Mouse (Mus musculus) gastrocnemius, postnatal 14 days (tissue): Measurements from ENCODE around the gene Rps6ka1. TPM values are rescaled to one million over a fixed set of nuclear protein-coding genes. Genes with fewer than 3 reads are reported as not detected.
"Not testable (repeated sequence)": the region's sequence is repeated elsewhere in the genome, so short reads cannot be mapped to it uniquely, and the experiment has no call there.

Experiments used
- DNase-seq: peaks from one replicate; pipeline ENCODE4 v3.0.0; 2021; ENCODE audit warnings: mixed read lengths
- intact Hi-C: fragments of 180-260 bp; cut with DNase I; formaldehyde crosslinking; loops from one replicate; pipeline ENCODE4 v1.15.1; 2025; ENCODE audit warnings: low total_unique reads
- long read RNA-seq, 2 experiments: library from polyadenylated mRNA; stranded (forward); transcript quantifications; one replicate each; pipeline ENCODE4 v2.0.0; 2021
- total RNA-seq, 2 experiments: library from RNA; stranded (reverse); gene quantifications; 2 replicates each; pipeline ENCODE4 v1.2.3; 2021

The Rps6ka1 gene
- 1 to 10 TPM; 5.0 to 5.4 TPM for total RNA-seq
- long read RNA-seq, experiment 1, transcript Rps6ka1-202 (22 exons, 3,135 nt), result major isoform, 6 of 11 reads
- long read RNA-seq, experiment 1, partial matches to known transcripts, result 1 of 11 reads
- long read RNA-seq, experiment 1, other reads (novel, unspliced or antisense), result 1 of 11 reads
- long read RNA-seq, experiment 2, transcript Rps6ka1-202 (22 exons, 3,135 nt), result major isoform, 13 of 17 reads
- long read RNA-seq, experiment 2, partial matches to known transcripts, result 0 of 17 reads
- long read RNA-seq, experiment 2, other reads (novel, unspliced or antisense), result 2 of 17 reads

DNA sequence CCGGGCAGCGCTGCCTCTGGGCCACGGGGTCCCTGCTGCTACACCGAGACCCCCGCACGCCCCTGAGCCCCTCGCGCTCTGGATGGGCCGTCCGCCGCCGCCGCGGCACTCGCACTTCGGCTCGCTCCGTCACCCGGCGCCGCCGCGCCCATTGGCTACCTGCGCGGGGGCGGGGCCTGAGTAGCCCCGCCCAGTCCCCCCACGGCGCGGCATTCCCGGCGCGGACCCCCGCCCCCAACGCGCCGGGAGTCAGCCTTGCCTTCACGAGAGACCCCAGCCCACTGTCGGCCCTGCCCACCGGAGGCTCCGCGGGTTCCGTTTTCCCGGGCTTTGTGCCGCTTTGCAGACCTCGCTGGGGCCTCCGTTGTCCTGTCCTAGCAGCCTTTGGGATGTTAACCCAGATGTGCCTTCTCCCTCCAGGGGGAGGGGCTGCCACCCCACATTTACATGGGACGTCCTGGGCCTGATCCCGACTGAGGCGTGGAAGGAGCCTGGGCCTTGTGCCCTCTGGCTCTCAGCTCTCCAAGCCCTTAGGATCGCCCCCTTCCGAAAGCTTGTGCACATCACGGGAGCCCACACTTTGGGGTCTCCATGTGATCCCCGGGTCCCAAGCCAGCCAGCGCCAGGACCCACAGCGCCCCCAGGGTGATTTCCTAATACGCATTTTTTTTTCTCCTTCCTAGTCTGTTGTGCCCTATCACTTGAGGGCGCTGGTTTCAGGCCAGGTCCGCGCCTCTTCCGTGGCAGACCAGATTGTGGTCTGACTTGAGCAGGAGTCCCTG is at the start of gene Rps6ka1:
TSS of gene Rps6ka1 (minus strand) at position 126 of the 782 bp plus-strand sequence.
- peak; percentile 38 for DNase-seq
- intact Hi-C loops, result no loop called here

DNA sequence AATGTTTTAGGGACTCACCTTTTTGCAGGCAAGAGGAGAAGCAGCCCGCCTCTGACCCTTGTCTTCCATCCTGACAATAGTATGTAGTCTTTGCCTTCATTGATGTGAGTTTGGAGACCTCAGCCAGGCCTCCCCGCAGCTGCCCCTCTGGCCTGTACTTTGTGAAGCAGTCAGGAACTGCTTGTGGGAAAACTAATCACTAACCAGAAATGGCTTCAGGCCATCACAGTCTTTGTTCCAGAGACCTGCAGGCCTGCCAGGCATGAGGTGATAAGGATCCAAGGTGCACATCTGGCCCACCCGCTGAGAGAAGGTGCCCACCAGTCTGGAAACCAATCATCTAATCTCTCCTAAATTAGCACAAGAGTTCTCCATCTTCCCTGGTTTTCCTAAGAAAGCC is 44.2 kb upstream of the Rps6ka1 start:
- DNase-seq, result no peak
- intact Hi-C loops, result no loop called here

DNA sequence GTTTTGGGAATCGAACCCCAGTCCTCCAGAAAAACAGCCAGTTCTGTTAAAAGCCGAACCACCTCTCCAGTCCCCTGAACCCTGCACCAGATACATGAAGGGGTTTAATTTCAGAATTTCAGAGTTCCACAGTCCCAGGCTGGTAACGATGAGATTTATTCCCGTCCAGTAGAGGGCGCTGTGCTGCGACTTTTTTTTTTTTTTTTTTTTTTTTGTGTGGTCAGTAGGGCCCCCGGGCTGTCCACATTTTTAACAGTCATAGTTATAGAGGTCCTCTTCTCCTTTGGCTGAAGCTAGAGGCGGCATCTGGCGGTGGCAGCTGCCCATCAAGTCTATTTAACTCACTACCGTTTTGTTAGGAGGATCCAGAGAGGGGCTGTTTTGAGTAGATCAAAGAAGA is 43.8 kb upstream of the Rps6ka1 start:
- DNase-seq, result no peak
- intact Hi-C loops, result no loop called here

DNA sequence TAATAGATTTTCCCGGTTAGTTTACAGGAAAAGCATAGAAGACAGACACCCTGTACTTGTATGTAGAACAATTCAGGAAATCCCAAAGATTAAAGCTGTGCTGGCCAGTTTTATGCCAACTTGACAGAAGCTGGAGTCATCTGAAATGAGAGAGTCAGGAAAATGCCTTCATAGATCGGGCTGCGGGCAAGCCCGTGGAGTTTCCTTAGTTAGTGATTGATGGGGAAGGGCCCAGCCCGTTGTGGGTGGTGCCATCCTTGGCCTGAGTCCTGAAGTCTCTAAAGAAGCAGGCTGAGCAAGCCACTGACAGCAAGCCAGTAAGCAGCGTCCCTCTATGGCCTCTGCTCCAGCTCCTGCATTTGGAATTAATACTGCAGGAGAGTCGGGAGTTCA is 41.7 kb upstream of the Rps6ka1 start:
- intact Hi-C loops, result no loop called here
- no peak for DNase-seq

DNA sequence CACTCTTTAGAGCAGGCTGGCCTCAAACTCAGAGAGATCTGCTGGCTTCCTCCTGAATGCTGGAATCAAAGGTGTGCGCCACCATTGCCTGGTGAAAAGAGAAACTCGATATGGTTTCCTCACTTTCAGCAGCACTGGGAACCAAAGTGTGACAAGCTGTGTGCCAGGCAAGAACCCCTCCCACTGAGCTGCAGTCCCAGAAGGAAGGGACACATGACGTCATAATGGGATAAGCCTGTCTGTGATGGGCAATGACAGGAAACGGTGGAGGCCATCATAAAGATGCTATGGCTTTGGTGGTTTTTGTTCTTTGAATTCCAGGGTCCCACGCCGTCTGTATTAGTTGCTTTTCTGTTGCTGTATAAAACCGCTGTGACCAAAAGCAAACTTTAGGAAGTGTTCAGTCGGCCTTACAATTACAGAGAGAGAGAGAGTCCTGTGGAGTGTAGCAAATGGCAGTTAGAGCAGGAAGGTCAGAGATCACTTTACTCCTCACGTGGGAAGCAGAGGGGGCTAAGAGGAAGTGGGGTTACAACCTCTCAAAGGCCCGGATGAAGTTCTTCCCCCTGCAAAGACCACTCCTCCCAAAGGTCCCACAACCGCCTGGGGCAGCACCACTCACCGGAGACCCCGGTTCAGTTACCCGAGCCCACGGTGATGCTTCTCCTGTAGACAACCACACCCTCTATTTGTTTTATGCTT is 41.1 kb upstream of the Rps6ka1 start:
- DNase-seq, result no peak
- intact Hi-C loops, result no loop called here

DNA sequence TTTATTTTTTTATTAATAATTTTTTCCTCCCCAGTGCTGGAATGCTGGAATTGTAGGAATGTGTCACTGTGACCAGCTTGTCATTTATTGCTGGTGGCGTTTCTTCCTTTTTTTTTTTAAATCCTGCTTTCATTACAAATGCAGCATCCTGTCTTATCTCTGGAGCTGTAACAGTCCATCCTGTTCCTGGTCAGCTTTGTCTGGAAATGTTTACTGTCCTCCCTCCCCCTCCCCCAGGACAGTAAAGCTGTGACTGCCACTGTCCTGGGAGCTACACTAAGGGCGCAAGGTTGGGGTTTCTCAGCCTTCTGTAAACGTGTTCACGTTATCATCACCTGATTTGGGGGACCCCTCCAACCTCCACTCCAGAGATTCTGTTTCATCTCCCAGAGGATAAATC is 37.6 kb upstream of the Rps6ka1 start:
- DNase-seq, result no peak
- intact Hi-C loops, result no loop called here

DNA sequence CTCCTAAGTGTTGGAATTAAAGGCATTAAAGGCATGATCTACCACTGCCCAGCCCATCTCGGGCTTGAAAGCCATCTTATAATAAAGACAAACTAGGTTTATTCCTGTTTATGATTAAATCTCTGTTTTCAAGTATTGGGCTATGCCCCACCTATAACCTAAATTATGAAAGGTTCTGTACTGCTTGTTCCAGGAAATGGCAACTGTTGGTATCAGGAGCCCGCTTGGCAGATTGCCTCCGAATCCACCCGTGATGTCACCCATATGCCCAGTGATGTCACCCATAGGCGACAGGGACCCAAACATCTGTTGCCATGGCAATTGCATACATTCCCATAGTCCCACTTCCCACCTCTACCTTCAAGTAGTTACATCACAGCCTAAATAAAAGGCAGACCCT is 36.1 kb upstream of the Rps6ka1 start:
- intact Hi-C loops, result no loop called here
- no peak for DNase-seq

DNA sequence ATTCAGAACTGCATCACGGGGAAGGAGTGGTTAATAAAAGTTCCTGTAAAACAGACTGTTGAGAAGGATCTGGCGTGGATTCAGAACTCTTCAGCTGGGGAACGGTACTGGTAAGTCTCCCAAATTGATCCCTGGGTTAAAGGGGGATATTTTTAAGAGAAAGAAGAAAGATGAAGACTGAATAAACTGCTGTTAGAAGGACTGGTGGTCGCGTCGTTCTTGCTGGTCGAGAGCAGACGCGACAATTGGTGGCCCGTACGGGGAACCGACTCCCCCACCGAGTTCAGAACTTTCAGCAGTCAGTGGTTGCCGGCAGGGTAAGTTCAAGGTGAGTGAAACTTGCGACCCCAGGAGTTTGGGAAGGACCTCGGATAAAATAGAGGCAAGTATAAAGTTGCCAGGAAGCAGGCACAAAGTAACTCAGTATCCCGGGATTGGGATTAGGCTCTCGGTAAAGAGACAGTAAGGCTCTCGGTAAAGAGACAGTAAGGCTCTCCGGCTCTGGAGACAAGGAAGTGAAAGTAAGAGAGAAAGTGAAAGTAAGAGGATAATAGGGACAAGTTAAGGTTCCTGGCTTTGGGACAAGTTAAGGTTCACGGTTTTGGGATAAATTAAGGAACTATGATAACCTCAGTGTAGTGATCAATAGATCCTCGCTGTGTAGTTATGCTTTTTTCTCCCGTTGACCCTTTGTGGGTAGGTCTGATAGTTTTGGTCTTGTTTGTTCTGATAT is 30.7 kb upstream of the Rps6ka1 start:
- intact Hi-C loops, DNase-seq: not testable (repeated sequence)

DNA sequence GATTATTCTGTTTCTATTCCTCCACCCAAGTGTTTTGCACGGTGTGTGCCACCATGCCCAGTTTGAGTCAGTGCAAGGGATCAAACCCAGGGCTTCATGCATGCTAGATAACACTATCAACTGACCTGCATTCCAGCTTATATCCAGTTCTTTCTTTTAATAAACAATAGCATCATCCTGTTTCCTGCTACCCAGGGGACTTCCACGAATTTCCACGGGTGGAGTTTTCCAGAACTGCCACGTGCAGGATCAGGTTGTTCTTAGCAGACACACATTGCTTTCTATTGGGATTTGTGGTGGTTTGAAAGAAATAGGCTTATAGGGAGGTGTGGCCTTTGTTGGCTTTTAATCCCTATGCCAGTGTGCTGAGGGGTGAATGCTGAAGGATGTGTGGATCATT is 24.4 kb upstream of the Rps6ka1 start:
- intact Hi-C loops, result no loop called here
- DNase-seq, result no peak

DNA sequence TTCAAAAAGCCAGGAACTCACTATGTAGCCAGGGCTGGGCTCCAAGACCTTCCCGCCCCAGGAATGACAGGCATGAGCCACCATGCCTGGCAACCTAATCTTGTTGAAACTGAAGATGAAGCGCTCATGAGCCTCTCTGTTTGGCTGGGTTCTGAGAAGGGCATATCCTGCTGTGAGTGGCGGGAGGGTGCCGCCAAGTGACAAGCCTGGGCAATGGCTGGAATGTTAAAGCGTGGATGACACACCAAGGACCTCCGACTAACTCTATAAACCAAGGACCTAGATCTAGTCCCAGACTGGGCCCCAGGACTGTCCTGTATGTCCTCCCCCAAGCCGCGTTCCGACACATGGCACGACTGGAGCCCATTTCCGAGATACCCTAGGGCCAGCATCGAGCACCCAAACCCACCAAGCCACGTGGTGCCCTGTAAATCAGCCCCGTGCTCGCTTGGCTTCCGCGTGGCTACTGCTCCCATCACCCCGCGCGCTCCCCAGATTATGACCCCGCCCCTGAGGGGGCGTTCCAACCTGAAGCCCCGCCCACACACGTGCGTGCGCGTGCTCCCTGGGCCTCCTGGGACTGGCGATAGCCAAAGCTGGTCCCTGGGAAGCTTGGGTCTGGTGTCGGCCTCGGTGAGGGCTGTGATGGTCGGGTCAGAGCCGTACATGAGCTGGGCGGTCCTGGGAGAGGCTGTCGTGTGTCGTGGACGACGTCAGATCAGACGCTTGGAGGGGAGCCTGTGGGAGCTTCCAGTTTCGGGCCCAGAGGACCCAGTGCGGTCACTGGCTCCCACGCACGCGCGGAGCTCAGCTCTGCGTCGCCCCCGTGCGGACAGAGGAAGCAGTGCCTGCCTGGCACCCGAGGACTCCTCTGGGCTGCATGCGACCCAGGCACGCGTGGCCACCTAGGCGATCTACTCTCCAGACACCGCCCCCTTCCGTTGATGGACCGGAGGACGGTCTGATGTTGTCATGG is 22.9 kb upstream of the Rps6ka1 start:
- intact Hi-C loops, result no loop called here

DNA sequence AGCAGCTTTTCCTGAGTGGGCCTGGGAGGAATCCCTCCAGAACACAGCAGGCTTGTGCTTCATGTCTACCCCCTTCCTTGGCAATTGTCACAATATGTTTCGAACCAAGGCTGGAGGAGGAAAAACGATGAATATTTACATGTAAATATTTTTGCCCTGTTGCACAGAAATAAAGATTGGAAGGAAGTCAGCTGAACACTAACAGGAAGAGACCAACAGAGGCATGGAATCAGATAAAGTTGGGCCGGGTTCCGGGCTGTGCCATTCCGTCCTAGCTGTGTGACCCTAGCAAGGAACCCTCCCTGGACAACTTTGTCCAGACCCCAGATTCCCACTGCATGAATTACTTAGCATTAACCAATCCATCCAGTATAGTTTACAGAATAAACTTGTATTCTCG is 20.5 kb upstream of the Rps6ka1 start:
- intact Hi-C loops, result no loop called here
- no peak for DNase-seq

More for the DNA sequence above, 22.9 kb upstream of the Rps6ka1 start:
- DNase-seq, result peak; percentile 93

DNA sequence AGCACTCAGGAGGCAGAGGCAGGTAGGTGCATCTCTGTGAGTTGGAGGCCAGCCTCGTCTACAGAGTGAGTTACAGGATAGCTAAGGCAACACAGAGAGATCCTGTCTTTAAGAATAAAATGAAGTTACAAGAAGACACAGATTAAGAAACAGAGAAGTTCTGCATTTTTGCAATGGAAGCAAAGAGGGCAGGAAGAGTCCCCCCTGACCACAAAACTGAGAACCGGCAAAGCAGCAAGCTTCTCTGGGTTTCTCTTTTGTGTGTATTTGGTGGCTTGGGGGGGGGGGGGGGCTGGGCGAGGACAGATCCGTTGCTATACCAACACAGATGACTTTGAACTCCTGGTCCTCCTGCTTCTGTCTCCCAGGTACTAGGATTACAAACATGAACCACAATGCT is 19.5 kb upstream of the Rps6ka1 start:
- DNase-seq, result no peak
- intact Hi-C loops, result no loop called here

DNA sequence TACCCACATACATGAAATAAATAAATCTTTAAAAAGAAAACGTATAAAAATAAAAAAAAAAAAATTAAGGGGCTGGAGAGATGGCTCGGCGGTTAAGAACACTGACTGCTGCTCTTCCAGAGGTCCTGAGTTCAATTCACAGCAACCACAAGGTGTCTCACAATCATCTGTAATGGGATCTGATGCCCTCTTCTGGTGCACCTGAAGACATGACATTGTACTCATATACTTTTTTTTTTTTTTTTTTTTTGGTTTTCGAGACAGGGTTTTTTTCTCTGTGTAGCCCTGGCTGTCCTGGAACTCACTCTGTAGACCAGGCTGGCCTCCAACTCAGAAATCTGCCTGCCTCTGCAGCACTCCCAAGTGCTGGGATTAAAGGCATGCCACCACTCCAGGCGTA is 18.7 kb upstream of the Rps6ka1 start:
- DNase-seq, intact Hi-C loops: not testable (repeated sequence)

DNA sequence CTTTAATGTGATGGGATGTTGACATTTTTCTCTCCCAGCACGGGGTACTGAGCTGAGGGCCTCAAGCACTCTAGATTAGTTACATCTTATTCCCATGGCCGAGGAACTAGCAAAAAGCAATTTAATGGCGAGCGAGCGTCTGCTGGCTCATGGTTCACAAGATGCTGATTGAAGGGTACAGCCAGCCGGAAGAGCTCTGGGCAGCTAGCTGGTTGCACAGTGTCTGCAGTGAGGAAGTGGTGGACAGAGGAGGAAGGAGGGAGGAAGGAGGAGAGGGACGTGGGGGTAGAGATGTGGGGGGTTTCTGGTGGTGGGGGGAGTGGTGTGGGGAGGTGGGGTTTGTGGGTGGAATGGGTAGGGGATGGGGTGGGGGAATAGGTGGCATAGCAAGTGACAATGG is 17.6 kb upstream of the Rps6ka1 start:
- DNase-seq, result no peak
- intact Hi-C loops, result no loop called here

DNA sequence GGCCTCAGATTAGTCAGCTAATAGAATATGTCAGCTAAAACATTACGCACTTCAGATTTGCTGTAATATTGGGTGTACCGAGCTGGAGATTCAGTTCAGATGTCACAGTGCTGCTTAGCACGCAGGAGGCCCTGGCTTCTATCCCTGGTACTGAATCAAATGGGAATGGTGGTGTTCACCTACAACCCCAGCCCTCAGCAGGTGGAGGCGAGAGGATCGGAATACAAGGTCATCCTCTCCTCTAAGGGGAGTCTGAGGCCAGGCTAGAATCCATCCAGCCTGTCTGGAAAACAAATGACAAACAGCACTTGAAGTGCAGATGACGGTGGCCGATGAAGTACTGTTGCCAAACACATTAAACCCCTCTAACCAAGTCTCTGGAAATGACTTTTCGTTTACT is 16.7 kb upstream of the Rps6ka1 start:
- DNase-seq, result no peak
- intact Hi-C loops, result no loop called here

DNA sequence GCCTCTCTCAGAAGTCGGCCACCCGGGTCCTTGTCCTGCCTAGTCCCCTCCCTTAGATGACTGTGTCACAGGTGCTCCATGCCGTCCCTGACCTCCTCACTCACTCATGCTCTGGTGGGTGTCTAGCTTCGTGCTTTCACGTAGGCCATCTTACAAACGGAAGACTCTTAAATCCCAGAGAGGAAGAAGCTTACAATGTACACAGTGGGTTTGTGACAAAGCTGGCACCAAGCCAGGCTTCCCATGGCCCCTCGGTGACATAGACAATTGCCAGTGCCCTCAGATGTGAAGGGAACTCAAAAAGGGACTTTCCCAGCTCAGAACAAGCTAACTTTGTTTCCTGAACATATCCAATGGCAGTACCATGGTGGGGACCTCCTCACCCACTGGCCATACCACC is 15.8 kb upstream of the Rps6ka1 start:
- no peak for DNase-seq
- intact Hi-C loops, result no loop called here

DNA sequence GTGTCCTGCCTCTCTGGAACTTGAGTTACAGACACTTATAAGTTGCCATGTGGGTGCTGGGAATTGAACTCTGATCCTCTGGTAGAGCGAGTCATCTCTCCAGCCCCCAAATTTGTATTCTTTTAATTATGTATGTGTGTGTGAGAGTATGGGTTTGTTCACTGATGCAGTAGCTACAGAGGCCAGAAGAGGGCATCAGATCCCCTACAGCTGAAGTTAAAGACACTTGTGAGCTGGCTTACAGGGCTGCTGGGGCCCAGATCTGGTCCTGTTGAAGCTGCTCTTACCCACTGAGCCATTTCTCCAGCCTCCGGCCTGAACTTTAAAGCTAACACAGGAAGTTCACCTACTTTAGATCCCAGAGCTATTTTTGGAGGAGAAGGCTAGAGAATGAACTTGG is 14.9 kb upstream of the Rps6ka1 start:
- DNase-seq, result no peak
- intact Hi-C loops, result no loop called here

DNA sequence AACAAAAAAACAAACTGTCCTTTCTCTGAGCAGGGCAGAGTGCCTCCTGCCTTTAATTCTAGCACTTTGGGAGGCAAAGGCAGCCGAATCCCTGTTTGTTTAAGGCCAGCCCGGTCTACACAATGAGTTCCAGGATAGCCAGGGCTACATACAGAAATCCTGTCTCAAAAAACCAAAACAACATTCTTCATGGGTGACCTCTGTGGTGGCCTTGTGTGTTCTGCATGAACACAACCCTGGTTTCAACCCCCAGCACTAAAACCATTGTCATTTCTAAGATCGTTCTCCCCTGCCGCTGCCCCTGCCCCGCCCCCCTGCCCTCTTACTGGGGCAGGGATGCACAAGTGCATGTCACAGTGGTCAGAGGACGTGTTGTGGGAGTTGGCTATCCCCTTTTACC is 13.3 kb upstream of the Rps6ka1 start:
- no peak for DNase-seq
- intact Hi-C loops, result no loop called here

DNA sequence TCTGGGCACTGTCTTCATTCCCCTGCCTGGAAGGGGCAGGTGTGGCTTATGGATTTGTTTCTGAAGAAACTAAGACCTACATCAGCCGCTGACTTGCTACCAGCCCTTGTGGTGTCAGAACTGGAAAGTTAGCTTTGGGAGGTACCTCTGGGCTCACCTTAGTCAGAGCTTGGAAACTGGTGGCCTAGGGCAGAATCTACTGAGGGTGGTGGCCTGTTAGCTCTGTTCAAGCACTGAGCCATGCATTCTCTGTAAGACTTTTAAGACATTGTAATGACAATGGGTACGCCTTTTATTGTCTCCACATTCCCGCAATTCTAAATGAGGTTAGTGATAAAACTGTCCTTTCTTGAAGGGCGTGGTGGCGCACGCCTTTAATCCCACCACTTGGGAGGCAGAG is 12.8 kb upstream of the Rps6ka1 start:
- intact Hi-C loops, result no loop called here
- DNase-seq, result no peak
